Mouse (Mus musculus) C2C12 (cell line): ENCODE data around the gene Gm48551.

Experiments
- CEBPB ChIP-seq: IDR thresholded peaks from one replicate; pipeline ENCODE4 v1.6.1; 2011; ENCODE audit warnings: low read depth, mild to moderate bottlenecking, control low read depth, moderate library complexity
- CTCF ChIP-seq: IDR thresholded peaks from one replicate; pipeline ENCODE4 v1.5.1; 2011; ENCODE audit not compliant: control insufficient read depth, insufficient read depth, insufficient read length
- MYOG ChIP-seq: IDR thresholded peaks from one replicate; pipeline ENCODE4 v1.6.1; 2011; ENCODE audit not compliant: control insufficient read depth, insufficient read length; ENCODE audit errors: extremely low read depth

DNA sequence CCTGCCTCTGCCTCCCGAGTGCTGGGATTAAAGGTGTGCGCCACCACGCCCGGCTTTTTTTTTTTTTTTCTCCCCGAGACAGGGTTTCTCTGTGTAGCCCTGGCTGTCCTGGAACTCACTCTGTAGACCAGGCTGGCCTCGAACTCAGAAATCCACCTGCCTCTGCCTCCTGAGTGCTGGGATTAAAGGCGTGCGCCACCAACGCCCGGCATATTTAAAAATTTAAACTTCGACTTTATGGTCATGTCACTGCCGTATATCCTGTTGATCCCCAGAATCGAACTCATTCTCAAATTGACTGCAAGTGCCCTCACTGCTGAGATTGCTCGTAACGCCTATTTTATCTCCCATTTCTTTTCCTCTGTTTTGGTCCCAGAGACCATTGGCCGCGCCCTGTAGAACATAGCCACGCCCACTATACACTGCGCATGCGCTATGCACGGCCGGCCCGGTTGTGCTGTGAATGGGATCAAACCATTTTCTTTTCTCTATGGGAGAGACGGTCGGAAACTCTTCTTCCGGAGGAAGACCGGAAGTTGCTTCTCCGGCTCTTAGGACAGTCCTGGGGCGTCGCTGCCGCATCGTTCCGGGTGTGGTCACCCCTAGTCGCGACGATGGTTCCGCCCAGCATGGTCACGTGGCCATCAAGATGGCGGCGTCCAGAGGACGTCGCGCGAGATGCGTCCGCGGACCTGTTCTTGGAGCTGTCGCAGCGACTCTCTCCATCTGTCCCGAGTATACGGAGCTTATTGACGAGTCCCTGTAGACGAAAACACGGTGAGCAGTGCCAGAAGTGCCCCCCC, at the start of gene Gm48551, which contains the start of gene Dohh:
- TF ChIP-seq CTCF (no peak), MYOG (no peak), CEBPB (no peak)
